Mouse (Mus musculus) testis, adult 2 months (tissue): ENCODE data around the gene Draxin.

Source experiments
- CTCF ChIP-seq: fragments of 200-500 bp; IDR thresholded peaks from 2 replicates; pipeline ENCODE4 v1.5.1; 2012; ENCODE audit warnings: low read depth, mild to moderate bottlenecking, inconsistent platforms, low read length, moderate library complexity; ENCODE audit not compliant: control insufficient read depth, insufficient read depth, insufficient replicate concordance
- POLR2A ChIP-seq: fragments of 200-500 bp; IDR thresholded peaks from 2 replicates; pipeline ENCODE4 v1.6.1; 2012; ENCODE audit warnings: low read depth, mild to moderate bottlenecking, inconsistent platforms, low read length, moderate library complexity; ENCODE audit not compliant: control insufficient read depth

DNA sequence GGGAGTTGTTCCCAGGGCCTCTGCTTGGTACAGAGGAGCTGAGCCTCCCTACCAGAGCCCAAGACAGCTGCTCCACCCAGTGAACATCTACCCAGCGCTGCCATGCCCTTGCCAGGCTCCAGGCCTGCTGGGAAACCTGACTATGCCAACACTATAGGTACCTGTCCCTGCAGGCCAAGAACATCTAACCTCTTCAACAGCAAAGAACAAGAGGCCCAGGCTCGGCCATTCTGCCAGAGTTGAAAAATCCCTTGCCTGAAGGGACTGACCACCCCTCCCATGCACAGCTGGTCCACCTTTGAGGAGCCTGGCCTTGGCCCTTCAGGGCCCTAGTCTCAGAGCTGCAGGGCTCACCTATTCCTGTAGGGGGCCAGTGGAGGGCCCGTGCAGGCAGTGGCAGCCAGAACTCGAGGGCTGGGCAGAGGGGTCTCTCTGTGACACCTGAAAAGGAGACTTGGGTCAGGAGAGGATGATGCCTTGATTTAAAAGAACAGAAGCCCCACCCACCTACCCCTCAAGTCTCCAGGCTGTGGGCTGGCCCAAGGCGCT is 72.8 kb downstream of the Draxin start:
- TF ChIP-seq CTCF, result no peak
- no peak for TF ChIP-seq POLR2A
